Mouse (Mus musculus): ENCODE data around the gene Sfta2.

- TF ChIP-seq EP300 (IDR thresholded peaks at IDR 0.05) = no peak
- no peak for TF ChIP-seq CTCF (IDR thresholded peaks at IDR 0.05)
These were observed 34.2 kb upstream of the Sfta2 start, which contains the start of gene 2300002M23Rik for GRCm38 (mm10) chr17:35567150-35567549.
